Mouse (Mus musculus): Measurements from ENCODE around the gene Fa2h. TPM values are rescaled to one million over a fixed set of nuclear protein-coding genes. Genes with fewer than 3 reads are reported as not detected.
A peak's percentile ranks its signal among the peaks of the same experiment; 100 is the strongest.

Fa2h gene
- polyA plus RNA-seq (2016; fragmentation: Nextera tagmentation; extraction: Ambion mirVana), result 0.12 TPM in 1 of 2 replicates, not detected in the other

DNA sequence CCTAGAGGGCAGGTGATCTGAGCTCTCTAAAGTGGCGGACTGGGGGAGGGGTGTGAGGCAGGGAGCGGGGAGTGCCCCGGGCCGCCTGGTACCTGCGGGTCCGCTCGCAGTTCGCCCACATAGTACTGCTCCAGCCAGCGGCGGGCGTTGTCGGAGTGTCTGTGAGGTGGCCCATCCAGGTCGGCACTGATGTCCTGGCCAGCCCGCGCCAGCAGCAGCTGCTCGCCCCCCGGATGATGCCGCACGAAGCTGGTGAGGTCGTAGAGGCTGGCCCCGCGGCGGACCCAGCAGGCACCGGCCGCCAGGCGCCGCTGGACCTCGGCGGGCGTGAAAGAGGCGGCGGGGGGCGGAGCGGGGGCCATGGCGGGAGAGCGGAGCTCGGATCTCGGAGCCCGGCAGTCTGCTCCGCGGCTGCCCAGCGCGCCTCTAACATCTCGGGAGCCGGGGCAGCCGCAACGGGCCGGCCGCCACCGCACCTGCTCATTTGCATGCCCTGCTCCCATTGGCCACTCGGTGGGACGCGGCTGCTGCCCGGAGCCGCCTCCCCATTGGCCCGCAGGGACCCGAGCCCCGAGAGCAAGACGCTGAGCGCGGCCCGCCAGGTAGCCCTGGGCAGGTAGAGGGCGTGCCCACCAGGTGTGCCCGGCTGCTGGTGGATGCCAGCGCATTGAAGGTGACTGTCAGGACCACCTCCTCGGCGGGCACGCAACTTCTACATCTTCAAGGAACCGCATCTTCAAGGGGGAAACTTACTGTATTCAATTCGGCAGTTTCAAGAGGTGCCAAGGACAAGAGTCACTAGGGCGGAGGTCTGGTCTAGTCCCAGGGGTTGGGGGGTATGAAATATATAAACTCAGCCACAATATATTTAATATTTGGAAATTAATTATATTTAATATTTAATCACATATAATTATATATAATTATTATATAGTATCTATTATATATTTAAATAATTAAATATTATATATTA, at the start of gene Fa2h:
TSS of gene Fa2h (minus strand) at position 434 of the 973 bp plus-strand sequence.
- Histone ChIP-seq H3K4me2 (replicated peaks) (peak within 1 kb of the TSS; percentile 97), H3K4me1 (peaks cover 8% of the 10 kb centered on the region), H3K27me3 (peaks cover 52% of the 10 kb centered on the region), H3K36me3 (no peaks in the 10 kb centered on the region), H3K9ac (peak within 1 kb of the TSS; percentile 72), H3K27ac (peak within 1 kb of the TSS; percentile 30; the same call in 1 of the 2 replicates), H3K9me3 (replicated peaks) (no peaks in the 10 kb centered on the region), H3K4me3 (peak within 1 kb of the TSS; percentile 54)
- 1% methylated on average over 55 of the region's 71 CpGs for WGBS
- ATAC-seq (ENCODE audit: low FRiP score), result peak; percentile 97

DNA sequence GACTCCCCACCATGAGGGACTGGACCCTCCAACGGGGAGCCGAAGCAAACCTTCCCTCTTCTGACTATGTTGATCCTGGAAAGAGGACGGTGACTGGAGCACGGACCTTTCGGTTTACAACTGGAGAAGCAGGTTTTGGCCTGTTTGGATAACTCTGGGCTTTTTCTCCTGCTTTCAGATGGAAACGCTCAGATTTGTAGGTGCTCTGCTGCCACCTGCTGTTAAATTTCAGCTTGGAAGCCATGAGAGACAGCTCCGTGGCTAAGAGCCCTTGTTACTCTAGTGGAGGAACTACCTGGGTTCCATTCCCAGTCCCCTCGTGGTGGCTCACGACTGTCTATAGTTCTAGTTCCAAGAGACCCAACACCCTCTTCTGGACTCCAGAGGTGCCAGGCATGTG, 45.6 kb upstream of the Fa2h start:
- H3K4me1 ChIP-seq, result no peaks in the 10 kb centered on the region
- H3K27ac ChIP-seq, result no peak overlapping the region
- H3K9ac ChIP-seq, result no peak overlapping the region
- ATAC-seq (ENCODE audit: low FRiP score), result no peak
- H3K27me3 ChIP-seq, result no peaks in the 10 kb centered on the region
- no peak overlapping the region for H3K4me3 ChIP-seq
- H3K4me2 ChIP-seq (replicated peaks), result no peak overlapping the region
- 16% methylated on average over 9 of the region's 9 CpGs for WGBS
- no peaks in the 10 kb centered on the region for H3K9me3 ChIP-seq (replicated peaks)
- H3K36me3 ChIP-seq, result no peaks in the 10 kb centered on the region

DNA sequence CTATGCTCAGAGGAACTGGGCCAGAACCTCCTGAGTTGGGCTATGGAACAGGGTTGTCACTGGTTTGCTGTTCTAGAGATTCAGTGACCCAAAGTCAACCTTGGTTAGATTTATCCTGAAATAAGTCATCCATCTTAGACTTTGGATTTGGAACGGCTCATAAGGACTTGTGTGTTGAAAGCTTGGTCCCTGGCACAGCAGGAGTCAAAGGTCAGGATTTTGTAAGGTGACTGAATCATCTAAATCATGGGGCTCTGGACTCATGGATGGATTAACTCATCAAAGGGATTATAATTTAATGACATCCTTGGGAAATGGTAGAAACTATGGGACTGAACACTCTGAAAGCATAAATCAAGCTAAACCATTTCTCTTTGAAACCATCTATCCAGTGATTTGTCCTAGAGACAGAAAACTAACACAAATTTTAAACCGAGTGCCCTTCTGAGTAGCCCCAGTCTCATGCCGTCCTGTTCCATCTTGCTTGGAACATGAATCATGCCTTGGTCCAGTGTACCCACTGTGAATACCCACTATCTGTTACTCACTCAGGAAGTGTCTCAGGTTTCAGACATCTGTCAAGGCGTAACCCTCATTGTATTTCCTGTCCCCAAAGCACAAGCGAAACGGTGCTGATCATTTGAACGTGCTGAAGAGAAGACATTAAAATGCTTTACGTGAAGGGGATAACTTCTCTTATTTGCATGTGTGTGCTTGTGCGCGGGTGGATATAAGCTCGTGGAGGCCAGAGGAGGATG, 41.6 kb upstream of the Fa2h start:
- WGBS, result 69% methylated on average over 11 of the region's 11 CpGs
- no peaks in the 10 kb centered on the region for H3K9me3 ChIP-seq (replicated peaks)
- ATAC-seq (ENCODE audit: low FRiP score), result no peak
- no peaks in the 10 kb centered on the region for H3K36me3 ChIP-seq
- H3K4me2 ChIP-seq (replicated peaks), result no peak overlapping the region
- H3K27me3 ChIP-seq, result no peaks in the 10 kb centered on the region
- no peak overlapping the region for H3K4me3 ChIP-seq
- H3K27ac ChIP-seq, result no peak overlapping the region
- H3K4me1 ChIP-seq, result no peaks in the 10 kb centered on the region
- H3K9ac ChIP-seq, result no peak overlapping the region

DNA sequence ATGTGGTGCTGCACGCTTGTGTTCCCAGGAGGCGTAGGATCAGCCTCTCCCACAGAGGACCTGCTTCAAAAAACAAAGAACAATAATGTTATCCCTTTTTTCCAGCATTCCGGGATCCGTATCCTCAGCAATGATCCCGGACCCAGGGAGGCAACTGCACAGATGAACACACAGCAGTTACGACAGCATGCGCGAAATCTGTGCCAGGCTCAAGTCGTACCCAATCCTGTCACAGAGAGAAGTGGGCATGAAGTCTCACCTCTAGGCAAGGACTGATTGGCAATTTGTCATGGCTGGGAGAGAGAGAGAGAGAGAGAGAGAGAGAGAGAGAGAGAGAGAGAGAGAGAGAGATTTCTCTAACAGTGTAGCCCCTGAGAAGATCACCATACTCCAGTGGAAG, 31.0 kb upstream of the Fa2h start:
- WGBS, result 89% methylated on average over 9 of the region's 9 CpGs
- Histone ChIP-seq H3K4me1 (no peaks in the 10 kb centered on the region), H3K4me2 (replicated peaks) (no peak overlapping the region), H3K27me3 (no peaks in the 10 kb centered on the region), H3K9me3 (replicated peaks) (no peaks in the 10 kb centered on the region), H3K27ac (no peak overlapping the region), H3K36me3 (no peaks in the 10 kb centered on the region), H3K4me3 (no peak overlapping the region), H3K9ac (no peak overlapping the region)
- no peak for ATAC-seq (ENCODE audit: low FRiP score)

DNA sequence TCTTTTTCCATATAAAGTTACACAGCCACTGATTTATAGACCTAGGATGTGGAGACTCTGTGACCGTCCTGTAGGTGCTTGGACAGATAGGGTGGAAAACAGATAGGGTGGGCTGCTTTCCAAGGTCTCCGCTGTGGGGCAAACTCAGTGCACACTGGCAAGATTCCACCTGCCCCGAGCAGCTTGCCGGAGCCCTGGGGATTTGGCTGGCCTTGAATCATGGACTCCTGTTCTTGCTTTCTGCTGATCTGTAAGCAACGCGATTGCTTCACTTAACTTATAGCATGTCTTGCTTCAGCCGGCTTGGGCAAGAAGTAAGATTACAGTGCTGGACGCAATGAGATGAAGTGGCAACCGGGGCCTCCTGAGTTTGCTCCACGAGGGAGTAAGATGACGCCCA, 30.6 kb upstream of the Fa2h start:
- Histone ChIP-seq H3K4me2 (replicated peaks) (no peak overlapping the region), H3K4me1 (no peaks in the 10 kb centered on the region), H3K9me3 (replicated peaks) (no peaks in the 10 kb centered on the region), H3K9ac (no peak overlapping the region), H3K4me3 (no peak overlapping the region), H3K36me3 (no peaks in the 10 kb centered on the region), H3K27ac (no peak overlapping the region), H3K27me3 (no peaks in the 10 kb centered on the region)
- 88% methylated on average over 11 of the region's 11 CpGs for WGBS
- ATAC-seq (ENCODE audit: low FRiP score), result no peak

DNA sequence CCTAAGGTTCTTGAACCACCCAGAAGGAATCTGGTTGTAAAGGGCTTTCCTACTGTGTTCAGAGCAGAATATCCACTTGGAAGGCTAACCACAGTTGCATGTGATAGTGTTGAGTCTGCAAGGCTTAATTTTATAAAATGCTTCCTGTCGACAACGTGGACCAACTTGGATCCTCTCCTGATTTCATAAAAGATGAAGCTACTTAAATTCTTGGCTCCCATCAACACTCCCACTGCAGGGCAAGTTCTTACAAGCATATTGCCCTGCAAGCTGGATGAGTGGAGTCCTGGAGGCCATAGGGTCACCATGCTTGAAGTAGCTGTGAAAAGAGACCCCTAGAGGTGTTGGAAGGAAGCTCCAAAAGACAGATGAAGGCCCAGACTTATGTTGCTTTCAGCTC, 29.0 kb upstream of the Fa2h start:
- H3K9me3 ChIP-seq (replicated peaks), result no peaks in the 10 kb centered on the region
- no peak for ATAC-seq (ENCODE audit: low FRiP score)
- H3K27ac ChIP-seq, result no peak overlapping the region
- H3K9ac ChIP-seq, result no peak overlapping the region
- H3K4me3 ChIP-seq, result no peak overlapping the region
- no peaks in the 10 kb centered on the region for H3K4me1 ChIP-seq
- WGBS, result 92% methylated on average over 2 of the region's 2 CpGs
- H3K36me3 ChIP-seq, result no peaks in the 10 kb centered on the region
- H3K27me3 ChIP-seq, result no peaks in the 10 kb centered on the region
- H3K4me2 ChIP-seq (replicated peaks), result no peak overlapping the region

DNA sequence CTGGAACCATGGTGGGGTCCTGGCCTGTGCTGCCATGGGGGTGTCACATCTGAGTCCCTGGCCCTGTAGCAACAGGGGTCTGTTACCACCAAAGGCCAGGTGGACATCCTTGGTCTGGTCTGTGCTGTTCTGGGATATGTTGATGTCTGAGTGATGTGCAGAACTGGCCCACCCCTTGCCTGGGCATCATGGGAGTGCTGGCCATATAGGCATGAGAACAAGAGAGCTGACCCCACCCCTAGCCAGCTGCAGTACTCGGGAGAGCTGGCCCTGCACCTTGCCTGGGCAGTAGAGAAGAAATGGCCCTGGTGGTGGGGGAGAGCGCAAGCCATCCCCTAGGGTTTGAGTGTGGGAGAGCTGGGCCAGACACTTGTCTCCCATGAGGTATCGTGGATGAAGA, 25.5 kb upstream of the Fa2h start:
- 63% methylated on average over 3 of the region's 3 CpGs for WGBS
- H3K27me3 ChIP-seq, result no peaks in the 10 kb centered on the region
- H3K4me2 ChIP-seq (replicated peaks), result no peak overlapping the region
- no peaks in the 10 kb centered on the region for H3K36me3 ChIP-seq
- H3K4me1 ChIP-seq, result no peaks in the 10 kb centered on the region
- no peak overlapping the region for H3K4me3 ChIP-seq
- H3K9ac ChIP-seq, result no peak overlapping the region
- H3K27ac ChIP-seq, result no peak overlapping the region
- ATAC-seq (ENCODE audit: low FRiP score), result no peak
- H3K9me3 ChIP-seq (replicated peaks), result no peaks in the 10 kb centered on the region

DNA sequence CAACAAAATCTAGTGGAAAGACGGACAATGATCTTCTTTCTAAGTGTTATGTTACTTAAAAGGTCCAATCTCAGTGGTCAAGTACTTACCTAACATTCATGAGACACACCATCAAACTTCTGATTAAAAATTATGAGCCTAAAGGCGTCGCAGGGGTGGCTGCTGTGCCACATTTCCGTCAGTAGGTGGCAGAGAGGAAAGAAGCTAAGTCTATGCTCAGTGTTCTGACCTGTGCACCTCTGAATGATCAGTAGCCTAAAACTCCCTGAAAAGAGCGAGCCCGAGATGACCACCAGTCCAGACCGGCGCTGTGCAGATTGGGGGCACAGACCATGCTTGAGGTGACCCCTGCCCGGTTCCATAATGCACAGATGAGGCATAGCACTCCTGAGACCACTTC, 25.0 kb upstream of the Fa2h start:
- H3K4me3 ChIP-seq, result no peak overlapping the region
- H3K36me3 ChIP-seq, result no peaks in the 10 kb centered on the region
- 35% methylated on average over 9 of the region's 9 CpGs for WGBS
- no peak overlapping the region for H3K9ac ChIP-seq
- ATAC-seq (ENCODE audit: low FRiP score), result no peak
- H3K9me3 ChIP-seq (replicated peaks), result no peaks in the 10 kb centered on the region
- no peaks in the 10 kb centered on the region for H3K4me1 ChIP-seq
- no peaks in the 10 kb centered on the region for H3K27me3 ChIP-seq
- no peak overlapping the region for H3K27ac ChIP-seq
- H3K4me2 ChIP-seq (replicated peaks), result no peak overlapping the region

DNA sequence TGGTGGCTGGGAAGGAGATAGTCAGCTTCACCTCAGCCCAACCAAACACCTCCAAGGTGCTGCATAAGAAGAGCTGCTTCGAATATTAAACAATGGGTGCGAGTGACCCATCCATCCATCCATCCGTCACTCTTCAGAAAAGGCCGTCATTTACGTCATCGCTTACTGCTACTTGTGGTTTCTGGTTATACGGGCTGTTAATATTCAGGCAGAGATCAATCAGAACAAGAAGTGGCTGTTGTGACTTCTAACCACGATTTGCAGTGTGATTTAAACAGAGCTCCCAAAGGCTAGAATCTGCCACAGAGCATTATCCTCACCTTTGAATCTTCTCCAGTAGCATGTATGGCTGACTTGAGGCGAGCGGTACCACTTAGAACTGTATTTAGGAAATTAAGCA, 23.6 kb upstream of the Fa2h start:
- 83% methylated on average over 10 of the region's 10 CpGs for WGBS
- Histone ChIP-seq H3K27me3 (no peaks in the 10 kb centered on the region), H3K4me2 (replicated peaks) (no peak overlapping the region), H3K27ac (no peak overlapping the region), H3K9ac (no peak overlapping the region), H3K4me3 (no peak overlapping the region), H3K36me3 (no peaks in the 10 kb centered on the region), H3K4me1 (no peaks in the 10 kb centered on the region), H3K9me3 (replicated peaks) (no peaks in the 10 kb centered on the region)
- no peak for ATAC-seq (ENCODE audit: low FRiP score)

DNA sequence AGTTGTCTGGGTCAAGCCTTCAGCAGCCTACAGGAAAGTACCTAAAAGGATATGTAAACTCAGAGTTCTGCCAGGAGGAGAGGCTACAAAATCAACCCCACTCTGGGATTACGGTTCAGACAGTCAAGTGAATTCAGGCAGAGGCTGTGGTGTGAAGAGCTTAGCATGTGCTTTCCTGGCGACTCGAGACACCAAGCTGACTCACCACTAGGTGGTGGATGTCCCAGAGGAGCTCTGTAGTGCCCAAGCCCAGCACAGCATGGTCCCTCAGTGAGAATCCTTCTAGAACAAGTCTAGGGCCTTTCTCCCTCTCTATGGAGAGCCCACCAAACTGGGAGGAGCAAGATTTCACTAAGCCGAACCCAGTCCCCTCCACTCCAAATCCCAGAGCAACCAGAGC, 9.8 kb upstream of the Fa2h start:
- Histone ChIP-seq H3K36me3 (no peaks in the 10 kb centered on the region), H3K27ac (no peak overlapping the region), H3K4me2 (replicated peaks) (no peak overlapping the region), H3K4me1 (no peaks in the 10 kb centered on the region), H3K9ac (no peak overlapping the region), H3K9me3 (replicated peaks) (no peaks in the 10 kb centered on the region), H3K4me3 (no peak overlapping the region), H3K27me3 (no peaks in the 10 kb centered on the region)
- no peak for ATAC-seq (ENCODE audit: low FRiP score)
- 47% methylated on average over 4 of the region's 4 CpGs for WGBS

DNA sequence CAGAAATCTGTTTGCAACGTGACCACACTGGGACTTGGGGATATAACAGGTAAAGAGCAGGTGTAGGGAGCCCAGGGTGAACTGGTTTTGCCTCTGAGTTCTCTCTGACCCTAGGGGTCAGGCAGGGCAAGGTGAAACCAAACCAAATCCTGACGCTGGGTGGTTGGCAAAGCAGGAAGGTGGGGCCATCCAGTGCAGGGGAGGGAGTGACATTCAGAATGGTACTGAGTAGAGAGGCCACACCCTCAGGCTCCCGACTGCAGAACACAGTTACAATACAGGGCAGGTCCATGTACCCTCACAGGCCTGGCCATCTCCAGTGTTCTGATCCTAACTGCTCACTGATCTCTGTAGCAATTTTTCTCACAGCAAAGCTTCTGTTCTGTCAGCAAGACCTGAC, 2.4 kb downstream of the Fa2h start:
- no peak overlapping the region for H3K9ac ChIP-seq
- ATAC-seq (ENCODE audit: low FRiP score), result no peak
- peaks cover 8% of the 10 kb centered on the region for H3K4me1 ChIP-seq
- H3K36me3 ChIP-seq, result no peaks in the 10 kb centered on the region
- H3K27me3 ChIP-seq, result peaks cover 46% of the 10 kb centered on the region
- 30% methylated on average over 3 of the region's 3 CpGs for WGBS
- H3K27ac ChIP-seq, result no peak overlapping the region
- H3K9me3 ChIP-seq (replicated peaks), result no peaks in the 10 kb centered on the region
- no peak overlapping the region for H3K4me3 ChIP-seq
- H3K4me2 ChIP-seq (replicated peaks), result no peak overlapping the region

DNA sequence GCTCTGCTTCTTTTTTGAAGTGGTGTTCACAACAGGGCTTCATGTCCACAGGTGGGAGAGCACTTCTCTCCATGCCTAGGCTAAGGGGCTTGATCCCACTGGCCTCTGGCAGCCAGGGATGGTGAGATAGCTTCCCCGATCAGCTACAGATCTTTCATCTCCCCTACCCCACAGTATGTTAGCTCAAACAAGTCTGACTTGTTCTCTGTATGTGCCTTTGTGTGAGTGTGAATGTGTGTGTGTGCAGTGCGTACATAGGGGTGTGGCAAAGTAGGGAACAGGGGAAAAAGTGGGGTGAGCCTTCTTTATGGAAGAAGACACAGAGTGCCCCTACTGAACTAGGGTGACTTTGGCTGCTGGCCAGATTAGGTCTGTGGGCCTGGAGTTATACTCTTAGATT, 2.8 kb downstream of the Fa2h start:
- H3K36me3 ChIP-seq, result no peaks in the 10 kb centered on the region
- peaks cover 8% of the 10 kb centered on the region for H3K4me1 ChIP-seq
- no peak overlapping the region for H3K27ac ChIP-seq
- H3K4me2 ChIP-seq (replicated peaks), result no peak overlapping the region
- ATAC-seq (ENCODE audit: low FRiP score), result no peak
- no peaks in the 10 kb centered on the region for H3K9me3 ChIP-seq (replicated peaks)
- peaks cover 43% of the 10 kb centered on the region for H3K27me3 ChIP-seq
- H3K4me3 ChIP-seq, result no peak overlapping the region
- no peak overlapping the region for H3K9ac ChIP-seq
- WGBS, result 80% methylated on average over 2 of the region's 2 CpGs

Measured in hindbrain, embryonic 12.5 days (tissue).